Mouse (Mus musculus): ENCODE results near the gene Dbx1. TPM values are rescaled to one million over a fixed set of nuclear protein-coding genes. Genes with fewer than 3 reads are reported as not detected.

Dbx1 gene
- total RNA-seq, 2 experiments from 2014 or later, result not detected

Other genes with a start within 250 kb of the Dbx1 start
- 1 to 10 TPM; 5.3 to 6.9 TPM for gene Htatip2, start 122.3 kb upstream of the Dbx1 start, total RNA-seq (2021)
- gene Prmt3, start 141.5 kb upstream of the Dbx1 start, total RNA-seq (2021), result 10 to 100 TPM; 10.1 to 10.2 TPM

Data from heart, postnatal 14 days (tissue).